Mouse (Mus musculus) heart, embryonic 11.5 days (tissue): ENCODE measurements around the gene Rtl4. TPM values are rescaled to one million over a fixed set of nuclear protein-coding genes. Genes with fewer than 3 reads are reported as not detected.

Experiments used
- ATAC-seq: fragments of 200-750 bp; cut with Nextera tagmentation; replicated peaks from 2 replicates; pipeline ENCODE4 v1.8.0; 2017; ENCODE audit warnings: moderate library complexity; ENCODE audit not compliant: insufficient number of reproducible peaks, low FRiP score, low TSS enrichment
- H3K27ac ChIP-seq: fragments of 300-500 bp; sonication (generic); 2 replicates; pipeline ENCODE4 v1.5.1; 2014; ENCODE audit warnings: mild to moderate bottlenecking, low read depth, low read length
- H3K27me3 ChIP-seq: fragments of 300-500 bp; sonication (generic); 2 replicates; pipeline ENCODE4 v1.6.1; 2014; ENCODE audit warnings: mild to moderate bottlenecking, low read length, mixed read lengths; ENCODE audit not compliant: control insufficient read depth, insufficient read depth
- H3K36me3 ChIP-seq: fragments of 300-500 bp; sonication (generic); 2 replicates; pipeline ENCODE4 v1.6.1; 2014; ENCODE audit warnings: mild to moderate bottlenecking, low read length, moderate library complexity, mixed read lengths; ENCODE audit not compliant: control insufficient read depth, insufficient read depth
- H3K4me1 ChIP-seq: fragments of 300-500 bp; sonication (generic); 2 replicates; pipeline ENCODE4 v1.6.1; 2014; ENCODE audit warnings: low read length; ENCODE audit not compliant: control insufficient read depth, insufficient read depth
- H3K4me2 ChIP-seq: fragments of 300-500 bp; sonication (generic); 2 replicates; pipeline ENCODE4 v1.6.1; 2014; ENCODE audit warnings: mild to moderate bottlenecking, moderate library complexity
- H3K4me3 ChIP-seq: fragments of 300-500 bp; sonication (generic); 2 replicates; pipeline ENCODE4 v1.5.1; 2014; ENCODE audit warnings: low read depth, low read length
- H3K9ac ChIP-seq: fragments of 300-500 bp; sonication (generic); 2 replicates; pipeline ENCODE4 v1.6.1; 2014; ENCODE audit warnings: mild to moderate bottlenecking, low read depth, low read length, moderate library complexity
- H3K9me3 ChIP-seq: fragments of 300-500 bp; sonication (generic); replicated peaks from 2 replicates; pipeline ENCODE4 v1.6.1; 2016; ENCODE audit warnings: low read length; ENCODE audit not compliant: control insufficient read depth
- WGBS: fragments of 180-500 bp; shearing (Covaris S2); extraction: QIAGEN DNeasy Blood & Tissue Kit; methylation state at CpG from one replicate; pipeline ENCODE4 v1.1.7; 2014; ENCODE audit not compliant: insufficient replicate concordance; 5-methylcytosine and 5-hydroxymethylcytosine counted together
- polyA plus RNA-seq: library from polyadenylated mRNA; unstranded; fragments of >200 nt; fragmentation: Nextera tagmentation; extraction: Ambion mirVana; gene quantifications from 2 replicates; pipeline ENCODE4 v1.2.1, GENCODE M21; 2014

Gene Rtl4
- 0.80 and 1.2 TPM in 2 replicates for polyA plus RNA-seq

- Histone ChIP-seq H3K4me3 (peak within 1 kb of the TSS; percentile 50), H3K9me3 (no peaks in the 10 kb centered on the region), H3K4me2 (peak within 1 kb of the TSS; percentile 65), H3K9ac (peak within 1 kb of the TSS; percentile 46; the same call in 1 of the 2 replicates), H3K27ac (no peak within 1 kb of the TSS), H3K27me3 (peaks cover 9% of the 10 kb centered on the region; the same call in 1 of the 2 replicates), H3K36me3 (no peaks in the 10 kb centered on the region), H3K4me1 (no peaks in the 10 kb centered on the region)
- ATAC-seq: no peak
- WGBS: 18% methylated on average over 26 of the region's 31 CpGs
Observed at GRCm38 (mm10) chrX:144688207-144689118, at the start of gene Rtl4. Gene Rtl4 (plus strand): TSS chrX:144688907.

- Histone ChIP-seq H3K36me3 (no peaks in the 10 kb centered on the region), H3K27me3 (no peaks in the 10 kb centered on the region), H3K4me1 (no peaks in the 10 kb centered on the region), H3K9me3 (no peaks in the 10 kb centered on the region), H3K9ac (no peak overlapping the region), H3K27ac (no peak overlapping the region), H3K4me3 (no peak overlapping the region), H3K4me2 (no peak overlapping the region)
- ATAC-seq: no peak
- 47% methylated on average over 2 of the region's 3 CpGs for WGBS
Observed at GRCm38 (mm10) chrX:144644756-144645155, 44.0 kb upstream of the Rtl4 start.

GRCm38 (mm10) chrX:144645394-144645793 lies 43.3 kb upstream of the Rtl4 start:
- 49% methylated on average over 1 of the region's 1 CpGs for WGBS

GRCm38 (mm10) chrX:144652196-144652595 lies 36.5 kb upstream of the Rtl4 start:
- no peak overlapping the region for H3K9ac ChIP-seq
- no peaks in the 10 kb centered on the region for H3K4me1 ChIP-seq
- H3K4me3 ChIP-seq: no peak overlapping the region
- H3K36me3 ChIP-seq: no peaks in the 10 kb centered on the region
- no peaks in the 10 kb centered on the region for H3K27me3 ChIP-seq
- no peaks in the 10 kb centered on the region for H3K9me3 ChIP-seq
- ATAC-seq: no peak
- 75% methylated on average over 2 of the region's 2 CpGs for WGBS
- H3K4me2 ChIP-seq: no peak overlapping the region
- H3K27ac ChIP-seq: no peak overlapping the region

More at GRCm38 (mm10) chrX:144645394-144645793, 43.3 kb upstream of the Rtl4 start:
- H3K9ac ChIP-seq: no peak overlapping the region
- H3K36me3 ChIP-seq: no peaks in the 10 kb centered on the region
- no peaks in the 10 kb centered on the region for H3K27me3 ChIP-seq
- no peak for ATAC-seq
- no peak overlapping the region for H3K4me2 ChIP-seq
- no peak overlapping the region for H3K4me3 ChIP-seq
- no peak overlapping the region for H3K27ac ChIP-seq
- no peaks in the 10 kb centered on the region for H3K9me3 ChIP-seq
- no peaks in the 10 kb centered on the region for H3K4me1 ChIP-seq

GRCm38 (mm10) chrX:144687742-144688141 lies 965 bp upstream of the Rtl4 start:
- no peak overlapping the region for H3K27ac ChIP-seq
- peaks cover 9% of the 10 kb centered on the region; the same call in 1 of the 2 replicates for H3K27me3 ChIP-seq
- peak overlapping the region; percentile 50 for H3K4me3 ChIP-seq
- no peaks in the 10 kb centered on the region for H3K36me3 ChIP-seq
- 23% methylated on average over 20 of the region's 20 CpGs for WGBS
- peak overlapping the region; percentile 65 for H3K4me2 ChIP-seq
- no peaks in the 10 kb centered on the region for H3K4me1 ChIP-seq
- no peak overlapping the region for H3K9ac ChIP-seq
- no peaks in the 10 kb centered on the region for H3K9me3 ChIP-seq
- ATAC-seq: no peak

- 17% methylated on average over 1 of the region's 1 CpGs for WGBS
- peak within 1 kb of the TSS; percentile 65 for H3K4me2 ChIP-seq
Observed at GRCm38 (mm10) chrX:144688142-144688206, 733 bp upstream of the Rtl4 start, which contains the start of gene Trpc5. Gene Trpc5 (minus strand): TSS chrX:144688180.

GRCm38 (mm10) chrX:144689119-144689858 lies 582 bp downstream of the Rtl4 start:
- peak overlapping the region; percentile 50 for H3K4me3 ChIP-seq

More at GRCm38 (mm10) chrX:144688142-144688206, 733 bp upstream of the Rtl4 start, which contains the start of gene Trpc5:
- peaks cover 9% of the 10 kb centered on the region; the same call in 1 of the 2 replicates for H3K27me3 ChIP-seq
- ATAC-seq: no peak
- H3K36me3 ChIP-seq: no peaks in the 10 kb centered on the region
- no peaks in the 10 kb centered on the region for H3K9me3 ChIP-seq
- H3K9ac ChIP-seq: peak within 1 kb of the TSS; percentile 46; the same call in 1 of the 2 replicates
- no peaks in the 10 kb centered on the region for H3K4me1 ChIP-seq
- no peak within 1 kb of the TSS for H3K27ac ChIP-seq
- H3K4me3 ChIP-seq: peak within 1 kb of the TSS; percentile 50

GRCm38 (mm10) chrX:144689859-144690181 lies 1.1 kb downstream of the Rtl4 start:
- H3K9me3 ChIP-seq: no peaks in the 10 kb centered on the region
- H3K4me3 ChIP-seq: peak overlapping the region; percentile 50
- no peaks in the 10 kb centered on the region for H3K4me1 ChIP-seq
- no peaks in the 10 kb centered on the region for H3K36me3 ChIP-seq
- no peak overlapping the region for H3K27ac ChIP-seq
- H3K9ac ChIP-seq: no peak overlapping the region
- 24% methylated on average over 7 of the region's 7 CpGs for WGBS
- ATAC-seq: no peak
- H3K27me3 ChIP-seq: peaks cover 9% of the 10 kb centered on the region; the same call in 1 of the 2 replicates
- H3K4me2 ChIP-seq: peak overlapping the region; percentile 65

More at GRCm38 (mm10) chrX:144689119-144689858, 582 bp downstream of the Rtl4 start:
- Histone ChIP-seq H3K4me1 (no peaks in the 10 kb centered on the region), H3K9ac (peak overlapping the region; percentile 46; the same call in 1 of the 2 replicates), H3K36me3 (no peaks in the 10 kb centered on the region), H3K4me2 (peak overlapping the region; percentile 65), H3K27ac (no peak overlapping the region), H3K27me3 (peaks cover 9% of the 10 kb centered on the region; the same call in 1 of the 2 replicates), H3K9me3 (no peaks in the 10 kb centered on the region)
- no peak for ATAC-seq
- WGBS: 19% methylated on average over 21 of the region's 21 CpGs
